Mouse (Mus musculus) midbrain, embryonic 11.5 days (tissue): ENCODE measurements at regions not wholly inside any gene's neighbourhood (a gene's known extent, or its start where the extent isn't known, plus 50 kb on each side); places are given as distances from the start of the nearest gene placed in this dataset.

ENCODE experiments used
- ATAC-seq: fragments of 200-750 bp; cut with Nextera tagmentation; 2 replicates; pipeline ENCODE4 v1.8.0; 2017; ENCODE audit warnings: moderate TSS enrichment, moderate library complexity; ENCODE audit not compliant: low FRiP score
- DNase-seq: peaks from one replicate; pipeline ENCODE4 v3.0.0; 2015; ENCODE audit warnings: low spot score; ENCODE audit errors: missing footprints
- H3K27ac ChIP-seq: fragments of 300-500 bp; sonication (generic); 2 replicates; pipeline ENCODE4 v1.5.1; 2014; ENCODE audit warnings: low read depth, low read length
- H3K27me3 ChIP-seq: fragments of 300-500 bp; sonication (generic); 2 replicates; pipeline ENCODE4 v1.6.1; 2014; ENCODE audit warnings: mild to moderate bottlenecking, low read length, moderate library complexity, mixed read lengths; ENCODE audit not compliant: control insufficient read depth, insufficient read depth
- H3K36me3 ChIP-seq: fragments of 300-500 bp; sonication (generic); 2 replicates; pipeline ENCODE4 v1.6.1; 2014; ENCODE audit warnings: mild to moderate bottlenecking, low read length, moderate library complexity, mixed read lengths; ENCODE audit not compliant: control insufficient read depth, insufficient read depth
- H3K4me1 ChIP-seq: fragments of 300-500 bp; sonication (generic); 2 replicates; pipeline ENCODE4 v1.6.1; 2014; ENCODE audit warnings: low read length; ENCODE audit not compliant: control insufficient read depth, insufficient read depth
- H3K4me2 ChIP-seq: fragments of 300-500 bp; sonication (generic); 2 replicates; pipeline ENCODE4 v1.6.1; 2014; ENCODE audit warnings: mild to moderate bottlenecking, moderate library complexity
- H3K4me3 ChIP-seq: fragments of 300-500 bp; sonication (generic); 2 replicates; pipeline ENCODE4 v1.5.1; 2014; ENCODE audit warnings: low read depth, low read length
- H3K9ac ChIP-seq: fragments of 300-500 bp; sonication (generic); 2 replicates; pipeline ENCODE4 v1.6.1; 2014; ENCODE audit warnings: low read length
- H3K9me3 ChIP-seq: fragments of 300-500 bp; sonication (generic); 2 replicates; pipeline ENCODE4 v1.6.1; 2016; ENCODE audit warnings: low read length; ENCODE audit not compliant: control insufficient read depth
- WGBS: fragments of 180-500 bp; shearing (Covaris S2); extraction: QIAGEN DNeasy Blood & Tissue Kit; methylation state at CpG from one replicate; pipeline ENCODE4 v1.1.7; 2014; 5-methylcytosine and 5-hydroxymethylcytosine counted together

DNA sequence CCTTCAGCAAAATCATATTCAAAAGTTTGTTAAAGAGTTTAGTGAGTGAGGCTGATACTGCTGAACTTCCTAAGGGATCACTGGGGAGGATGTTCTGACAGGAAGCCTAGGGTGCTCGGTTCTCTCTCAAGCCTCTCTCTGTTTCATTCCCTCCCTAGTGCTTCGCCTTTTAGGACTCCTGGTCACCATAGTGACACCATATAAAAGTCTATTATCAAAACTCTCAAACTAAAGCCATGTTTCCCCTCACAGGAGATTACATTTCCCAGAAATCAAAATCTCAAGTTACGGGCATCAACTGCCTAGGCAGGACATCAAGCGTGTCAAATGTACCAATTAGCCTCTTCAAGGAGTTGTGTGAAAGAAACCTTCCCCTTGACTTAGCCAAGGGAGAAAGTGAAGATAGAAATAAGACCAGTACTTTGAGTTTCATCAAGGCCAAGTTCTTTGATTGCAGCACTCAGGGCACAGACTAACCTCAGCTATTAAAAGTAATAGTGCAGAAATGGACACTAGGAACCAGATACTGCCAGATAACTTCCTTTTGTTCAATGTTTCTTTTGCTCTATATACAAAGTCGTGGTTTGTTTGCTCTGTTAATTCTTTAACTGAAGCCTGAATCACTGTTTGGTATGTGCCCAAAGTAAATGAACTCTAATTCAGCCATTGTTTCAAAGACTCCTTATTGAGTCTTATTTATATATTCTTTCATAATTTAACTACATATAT, 752.6 kb downstream of the Jrkl start:
- Histone ChIP-seq H3K9ac (no peak overlapping the region), H3K27me3 (no peaks in the 10 kb centered on the region), H3K9me3 (no peaks in the 10 kb centered on the region), H3K36me3 (no peaks in the 10 kb centered on the region), H3K4me3 (no peak overlapping the region), H3K27ac (no peak overlapping the region), H3K4me1 (no peaks in the 10 kb centered on the region), H3K4me2 (no peak overlapping the region)
- DNase-seq (no peak), ATAC-seq (no peak)
- 64% methylated on average over 5 of the region's 5 CpGs for WGBS

GRCm38 (mm10) chr9:12457810-12458209, 787.8 kb downstream of the Jrkl start:
- 83% methylated on average over 2 of the region's 2 CpGs for whole genome bisulfite sequencing

DNA sequence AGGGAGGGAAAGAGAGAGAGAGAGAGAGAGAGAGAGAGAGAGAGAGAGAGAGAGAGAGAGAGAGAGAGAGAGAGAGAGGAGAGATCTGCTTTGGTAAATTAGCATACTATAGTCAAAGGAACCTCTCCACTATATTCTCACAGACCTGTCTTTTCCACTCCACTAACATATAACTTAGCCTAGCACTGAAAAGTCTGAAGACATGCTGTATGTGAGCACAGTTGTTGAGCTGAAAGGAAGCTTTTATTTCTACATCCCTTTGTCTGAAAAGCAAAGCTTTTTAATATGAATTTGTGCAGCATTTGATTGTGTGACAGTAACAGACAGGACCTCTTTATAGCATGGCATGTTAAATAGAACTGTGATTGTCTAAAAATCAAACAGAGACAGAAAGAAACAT, 788.9 kb downstream of the Jrkl start:
- H3K27me3 ChIP-seq = no peaks in the 10 kb centered on the region
- no peaks in the 10 kb centered on the region for H3K9me3 ChIP-seq
- no peak overlapping the region for H3K4me2 ChIP-seq
- no peak overlapping the region for H3K27ac ChIP-seq
- H3K9ac ChIP-seq = no peak overlapping the region
- no peaks in the 10 kb centered on the region for H3K4me1 ChIP-seq
- no peak overlapping the region for H3K4me3 ChIP-seq
- H3K36me3 ChIP-seq = no peaks in the 10 kb centered on the region
- ATAC-seq = no peak
- no peak for DNase-seq

More at GRCm38 (mm10) chr9:12457810-12458209, 787.8 kb downstream of the Jrkl start:
- no peaks in the 10 kb centered on the region for H3K9me3 ChIP-seq
- DNase-seq (no peak), ATAC-seq (no peak)
- H3K36me3 ChIP-seq = no peaks in the 10 kb centered on the region
- H3K9ac ChIP-seq = no peak overlapping the region
- H3K4me2 ChIP-seq = no peak overlapping the region
- H3K4me3 ChIP-seq = no peak overlapping the region
- no peak overlapping the region for H3K27ac ChIP-seq
- no peaks in the 10 kb centered on the region for H3K27me3 ChIP-seq
- H3K4me1 ChIP-seq = no peaks in the 10 kb centered on the region

DNA sequence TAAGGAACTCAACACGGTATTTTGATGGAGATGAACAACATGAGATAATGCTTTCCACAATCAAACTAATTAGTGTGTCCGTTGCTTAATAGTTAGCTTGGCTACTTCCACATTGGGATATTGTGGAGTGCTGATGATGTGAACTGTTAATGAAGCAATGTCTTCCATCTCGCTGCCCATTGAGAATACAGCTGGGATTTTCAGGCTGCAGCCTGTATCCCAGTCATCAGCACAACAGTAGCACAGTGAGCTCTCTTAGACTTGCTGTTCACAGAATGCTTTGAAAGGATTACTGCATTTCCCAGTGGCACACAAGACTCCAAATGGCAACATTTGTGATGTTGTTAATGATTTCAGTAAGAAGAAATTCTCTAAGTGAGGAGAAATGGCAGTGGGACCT, 811.5 kb downstream of the Jrkl start:
- no peak for ATAC-seq
- WGBS = 77% methylated on average over 3 of the region's 3 CpGs
- DNase-seq = no peak

GRCm38 (mm10) chr9:12421906-12422305, 823.7 kb downstream of the Jrkl start:
- ATAC-seq = no peak
- 91% methylated on average over 1 of the region's 1 CpGs for WGBS
- H3K36me3 ChIP-seq = no peaks in the 10 kb centered on the region

More for the DNA sequence above, 811.5 kb downstream of the Jrkl start:
- Histone ChIP-seq H3K4me2 (no peak overlapping the region), H3K4me1 (no peaks in the 10 kb centered on the region), H3K4me3 (no peak overlapping the region), H3K27me3 (no peaks in the 10 kb centered on the region), H3K36me3 (no peaks in the 10 kb centered on the region), H3K9me3 (no peaks in the 10 kb centered on the region), H3K9ac (no peak overlapping the region), H3K27ac (no peak overlapping the region)

GRCm38 (mm10) chr9:12408500-12408899, 837.1 kb downstream of the Jrkl start:
- ATAC-seq = no peak
- H3K4me2 ChIP-seq = no peak overlapping the region
- no peaks in the 10 kb centered on the region for H3K4me1 ChIP-seq
- no peaks in the 10 kb centered on the region for H3K27me3 ChIP-seq
- 79% methylated on average over 2 of the region's 2 CpGs for WGBS
- H3K27ac ChIP-seq = no peak overlapping the region
- H3K9ac ChIP-seq = no peak overlapping the region
- no peak overlapping the region for H3K4me3 ChIP-seq
- H3K9me3 ChIP-seq = no peaks in the 10 kb centered on the region
- DNase-seq = no peak
- H3K36me3 ChIP-seq = no peaks in the 10 kb centered on the region

More at GRCm38 (mm10) chr9:12421906-12422305, 823.7 kb downstream of the Jrkl start:
- Histone ChIP-seq H3K4me1 (no peaks in the 10 kb centered on the region), H3K27ac (no peak overlapping the region), H3K4me3 (no peak overlapping the region), H3K9ac (no peak overlapping the region), H3K27me3 (no peaks in the 10 kb centered on the region), H3K9me3 (no peaks in the 10 kb centered on the region), H3K4me2 (no peak overlapping the region)
- no peak for DNase-seq

- H3K9ac ChIP-seq = no peak overlapping the region
- no peaks in the 10 kb centered on the region for H3K27me3 ChIP-seq
- H3K36me3 ChIP-seq = no peaks in the 10 kb centered on the region
- no peak overlapping the region for H3K27ac ChIP-seq
- no peaks in the 10 kb centered on the region for H3K4me1 ChIP-seq
- ATAC-seq (no peak), DNase-seq (peak; percentile 23)
- H3K4me3 ChIP-seq = no peak overlapping the region
- no peak overlapping the region for H3K4me2 ChIP-seq
- 62% methylated on average over 1 of the region's 1 CpGs for WGBS
- no peaks in the 10 kb centered on the region for H3K9me3 ChIP-seq
Measured at GRCm38 (mm10) chr9:12404185-12404584, 841.4 kb downstream of the Jrkl start.

DNA sequence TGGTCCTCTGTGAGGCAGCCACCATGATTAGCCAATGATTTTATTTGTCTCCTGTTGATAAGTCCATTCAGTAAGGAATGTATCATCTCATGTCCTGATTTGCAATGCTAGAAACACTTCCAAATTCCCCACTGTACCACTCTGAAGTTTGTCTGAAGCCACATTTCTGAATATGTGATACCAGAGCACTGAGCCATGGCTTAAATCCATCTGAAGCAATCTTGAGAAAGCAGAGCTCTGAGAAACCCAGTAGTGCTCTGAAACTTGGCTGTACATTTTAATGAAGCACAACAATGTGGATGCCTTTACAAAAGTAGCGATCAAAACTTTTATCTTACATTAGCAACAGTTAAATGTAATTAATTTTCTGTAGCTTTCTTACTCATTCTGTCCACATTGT, 850.0 kb downstream of the Jrkl start:
- no peak overlapping the region for H3K9ac ChIP-seq
- H3K4me3 ChIP-seq = no peak overlapping the region
- H3K4me2 ChIP-seq = no peak overlapping the region
- H3K9me3 ChIP-seq = no peaks in the 10 kb centered on the region
- H3K27ac ChIP-seq = no peak overlapping the region
- no peak for DNase-seq
- WGBS = 92% methylated on average over 1 of the region's 1 CpGs
- H3K4me1 ChIP-seq = no peaks in the 10 kb centered on the region
- no peak for ATAC-seq
- no peaks in the 10 kb centered on the region for H3K36me3 ChIP-seq
- H3K27me3 ChIP-seq = no peaks in the 10 kb centered on the region

DNA sequence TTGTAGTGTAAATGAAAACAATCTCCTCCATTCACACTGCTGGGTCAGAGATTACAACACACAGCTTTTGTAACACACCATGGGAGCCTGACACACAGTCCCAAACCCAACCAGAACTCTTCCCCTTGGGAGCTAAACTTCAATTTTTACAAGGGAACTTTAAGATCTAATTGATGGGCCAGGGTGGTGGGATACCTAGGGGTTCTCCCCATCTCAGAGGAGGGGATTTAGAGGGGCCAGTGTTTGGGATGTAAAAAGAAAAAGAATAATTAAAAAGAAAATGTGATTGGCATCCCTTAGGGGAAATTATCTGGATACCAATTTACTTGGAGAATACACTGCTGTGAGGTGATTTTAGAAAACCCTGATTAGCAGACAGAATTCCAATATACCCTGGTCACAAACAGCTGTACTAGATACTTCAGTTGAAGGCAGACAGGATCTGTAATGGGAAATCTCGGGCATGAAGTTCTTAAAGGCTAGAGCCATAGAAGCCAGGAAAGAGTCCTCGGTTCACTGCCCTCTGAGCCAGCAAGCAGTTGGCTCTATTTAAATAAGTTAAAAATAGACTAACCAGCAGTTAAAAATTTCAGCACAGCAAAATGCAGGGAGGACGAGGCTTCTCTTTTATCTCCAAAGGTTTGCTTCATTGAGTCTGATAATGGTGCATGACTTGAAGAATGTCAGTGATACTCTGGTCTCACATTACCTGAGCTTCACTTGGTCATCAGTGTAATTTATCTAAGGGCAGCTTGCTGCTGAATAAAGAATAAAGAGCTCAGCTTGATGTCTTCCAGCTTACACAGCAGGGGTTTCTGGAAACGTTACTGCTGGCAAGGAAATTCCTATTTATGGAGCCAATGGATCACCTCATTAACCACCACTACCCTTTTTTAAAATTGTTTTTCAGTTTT, 864.6 kb downstream of the Jrkl start:
- no peaks in the 10 kb centered on the region for H3K27me3 ChIP-seq
- H3K9me3 ChIP-seq = no peaks in the 10 kb centered on the region
- H3K4me2 ChIP-seq = no peak overlapping the region
- WGBS = 4% methylated on average over 4 of the region's 4 CpGs
- no peak overlapping the region for H3K4me3 ChIP-seq
- ATAC-seq (no peak), DNase-seq (no peak)
- H3K9ac ChIP-seq = no peak overlapping the region
- no peak overlapping the region for H3K27ac ChIP-seq
- no peaks in the 10 kb centered on the region for H3K36me3 ChIP-seq
- H3K4me1 ChIP-seq = no peaks in the 10 kb centered on the region
